Mouse (Mus musculus) small intestine, adult 2 months (tissue): ENCODE data around the gene Mxi1.

Experiments used
- CTCF ChIP-seq: fragments of 200-500 bp; IDR thresholded peaks from 2 replicates; pipeline ENCODE4 v1.5.1; 2012; ENCODE audit warnings: low read depth, mild to moderate bottlenecking, control low read depth, inconsistent platforms, low read length, moderate library complexity, mixed read lengths; ENCODE audit not compliant: insufficient replicate concordance, insufficient read length; ENCODE audit errors: extremely low read depth
- POLR2A ChIP-seq: fragments of 200-500 bp; IDR thresholded peaks from 2 replicates; pipeline ENCODE4 v1.6.1; 2012; ENCODE audit warnings: low read depth, mild to moderate bottlenecking, control low read depth, inconsistent platforms, low read length, moderate library complexity

DNA sequence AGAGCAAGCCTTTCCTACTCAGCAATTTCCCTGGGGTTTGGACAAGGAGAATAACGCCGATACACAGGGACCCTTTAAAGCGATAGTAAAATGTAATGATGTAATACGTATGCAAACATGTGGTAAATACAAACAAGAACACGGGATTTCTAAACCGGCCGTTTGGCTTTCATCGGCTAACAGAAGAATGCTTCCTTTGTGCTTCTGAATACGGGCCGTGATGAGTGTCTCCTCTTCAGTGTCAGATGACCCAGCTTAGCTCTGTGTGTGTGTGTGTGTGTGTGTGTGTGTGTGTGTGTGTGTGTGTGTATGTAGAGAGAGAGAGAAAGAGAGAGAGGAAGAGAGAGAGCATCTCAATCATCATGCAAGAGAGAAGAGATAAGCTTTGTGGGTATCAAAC, 27.7 kb upstream of the Mxi1 start:
- TF ChIP-seq POLR2A (no peak), CTCF (no peak)
